In the genomic region with DNA sequence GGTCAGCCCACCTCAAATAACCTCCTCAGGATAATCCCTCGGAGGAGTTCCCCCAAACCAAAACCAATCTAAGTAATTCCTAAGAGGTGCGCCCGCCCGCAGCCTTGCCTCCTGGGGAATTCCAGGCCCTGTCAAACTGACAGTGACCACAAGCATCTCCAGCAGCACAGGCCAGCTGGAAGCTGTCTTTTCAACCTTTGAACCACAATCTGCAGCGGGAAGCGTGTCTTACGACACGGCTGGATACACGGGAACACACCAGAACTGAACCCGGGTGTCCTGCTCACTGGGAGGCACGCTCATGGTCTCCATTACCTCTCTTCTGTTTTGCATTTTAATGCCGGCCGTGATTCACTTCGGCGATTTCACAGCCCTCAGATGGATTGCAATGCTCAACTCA, we compare ENCODE assay signal across 33 mouse cellular contexts. TPM values are rescaled to one million over a fixed set of nuclear protein-coding genes. Genes with fewer than 3 reads are reported as not detected.
DNase-seq lines count a peak whose midpoint lies in the region; ATAC-seq lines count a peak whose summit lies in the region.
"Had no signal": no experiment of that assay in that cellular context is flagged by ENCODE, and none has a peak within 500 bp of the region (broad histone marks: within the 10 kb centered on the region; RNA-seq: fewer than 3 reads in every experiment).

No protein-coding gene starts in this region.

- H3K27me3 ChIP-seq in kidney, embryonic 15.5 days: no peaks in the 10 kb centered on the region

- WGBS in kidney, embryonic 15.5 days: 44% methylated on average over 15 of the region's 15 CpGs

- H3K9ac ChIP-seq in kidney, embryonic 15.5 days: no peak overlapping the region
- H3K9ac ChIP-seq: heart, embryonic 13.5 days; hindbrain, embryonic 14.5 days; limb, embryonic 12.5 days; liver, embryonic 12.5 days; liver, postnatal 0 days had no signal

- H3K27ac ChIP-seq in kidney, embryonic 15.5 days: no peak overlapping the region
- H3K27ac ChIP-seq: gastrocnemius, adult 2 months; heart, embryonic 13.5 days; hindbrain, embryonic 14.5 days; limb, embryonic 12.5 days; liver, embryonic 12.5 days had no signal

- H3K4me1 ChIP-seq in kidney, embryonic 15.5 days: 0 out of 2 replicates have a peak, but pooled peaks cover 5% of the 10 kb centered on the region
- H3K4me1 ChIP-seq: heart, embryonic 13.5 days; liver, embryonic 12.5 days; megakaryocyte, embryonic 14.5 days had no signal

- H3K4me2 ChIP-seq in kidney, embryonic 15.5 days: no peak overlapping the region
- H3K4me2 ChIP-seq: heart, embryonic 13.5 days; hindbrain, embryonic 14.5 days; limb, embryonic 12.5 days; liver, embryonic 12.5 days had no signal

- no peaks in the 10 kb centered on the region for H3K36me3 ChIP-seq in kidney, embryonic 15.5 days
- H3K36me3 ChIP-seq: heart, embryonic 13.5 days; limb, embryonic 12.5 days; liver, embryonic 12.5 days had no signal

- ATAC-seq in kidney, embryonic 15.5 days (replicated peaks; ENCODE audit: low FRiP score): 0 out of 2 replicates have a peak, but pooled peaks have one; percentile 33
- ATAC-seq: activated CD4-positive, CD25-positive, alpha-beta regulatory T cell, adult 4 months; forebrain, embryonic 16.5 days; intestine, postnatal 0 days; liver, embryonic 12.5 days; liver, postnatal 0 days had no signal

- peak; percentile 47 for DNase-seq in kidney, adult 11 months
- DNase-seq in kidney, postnatal 10 days: no peak
- peak; percentile 33 for DNase-seq in kidney, adult 18-20 months
- peak; percentile 29 to 45 for DNase-seq in kidney, postnatal 36 days
- no peak for DNase-seq in c-Kit-positive CD71-positive TER-119-positive erythroid progenitor cells, embryonic 14.5 days (ENCODE audit: low spot score)
- no peak for DNase-seq in adrenal gland, adult 18-20 months (ENCODE audit: low spot score in 2 of 2)
- no peak for DNase-seq in testis, postnatal 10 days (ENCODE audit: low spot score)
- DNase-seq: adrenal gland, postnatal 10 days; cerebellum, adult 11 months; cerebellum, adult 9-11 months; gastrocnemius, adult 2 months; gastrocnemius, postnatal 36 days; heart, adult 18-20 months; heart, postnatal 10 days; liver, postnatal 0 days; lung, postnatal 36 days; midbrain, embryonic 14.5 days; spleen, adult 18-20 months; thymus, adult 18-20 months; thymus, postnatal 25 days had no signal

- no peaks in the 10 kb centered on the region for H3K9me3 ChIP-seq in kidney, embryonic 15.5 days (replicated peaks)
- H3K9me3 ChIP-seq: liver, embryonic 12.5 days had no signal

- H3K4me3 ChIP-seq in kidney, embryonic 15.5 days (replicated peaks): no peak overlapping the region
- H3K4me3 ChIP-seq: erythroblast, embryonic 14.5 days; gastrocnemius, adult 2 months; heart, embryonic 13.5 days; limb, embryonic 12.5 days; liver, embryonic 12.5 days; megakaryocyte, embryonic 14.5 days had no signal

RNA-seq across cellular contexts. Expression of a gene that starts 14.0 kb away (rescaled TPM):
- 0.50 and 0.62 TPM in 2 replicates for polyA plus RNA-seq in kidney, embryonic 15.5 days (2015; fragmentation: Nextera tagmentation; extraction: Ambion mirVana)
- total RNA-seq in adrenal gland, adult 18-20 months (2021): 10 to 100 TPM in 1 of 2 experiments, 1 to 10 TPM in 1; 5.7 to 15.7 TPM
- total RNA-seq: hematopoietic stem cell, adult 5-6 weeks; monocyte, adult 5-6 weeks had no signal
- polyA plus RNA-seq: activated CD4-positive, CD25-positive, alpha-beta regulatory T cell, adult 4 months; forebrain, embryonic 11.5 days had no signal

Comparison
In these comparisons a context has a peak if more than half of its experiments do, and no peak if none do; other contexts are left out.
1. DNase-seq: peak in kidney, adult 11 months (single experiment), kidney, adult 18-20 months (single experiment) and kidney, postnatal 36 days (2 of 2); none in kidney, postnatal 10 days (single experiment), c-Kit-positive CD71-positive TER-119-positive erythroid progenitor cells, embryonic 14.5 days (single experiment), adrenal gland, adult 18-20 months (0 of 2) and testis, postnatal 10 days (single experiment).